Mouse (Mus musculus): Measurements from ENCODE around the gene Psg17. TPM values are rescaled to one million over a fixed set of nuclear protein-coding genes. Genes with fewer than 3 reads are reported as not detected.
"Not testable (repeated sequence)": the region's sequence is repeated elsewhere in the genome, so short reads cannot be mapped to it uniquely, and the experiment has no call there.

The Psg17 gene
- total RNA-seq (2021) = not detected

GRCm38 (mm10) chr7:18821507-18821906 lies at the start of gene Psg17:
TSS of gene Psg17 (minus strand) at chr7:18821607.
- no peak for DNase-seq
- intact Hi-C loops (cut with DNase I) = no loop called here

- intact Hi-C loops (cut with DNase I) = loop anchor here (5.0 kb wide), 2 partner anchors 659 to 1799 kb away; partner anchors contain the start of gene Psg16
Measured at GRCm38 (mm10) chr7:18871031-18871430, 49.6 kb upstream of the Psg17 start, which contains the start of gene Pglyrp1. TSS of gene Pglyrp1 (plus strand) at chr7:18871331.

GRCm38 (mm10) chr7:18868491-18868890 lies 47.1 kb upstream of the Psg17 start:
- no peak for DNase-seq
- intact Hi-C loops (cut with DNase I) = no loop called here

More at GRCm38 (mm10) chr7:18871031-18871430, 49.6 kb upstream of the Psg17 start, which contains the start of gene Pglyrp1:
- DNase-seq = not testable (repeated sequence)

GRCm38 (mm10) chr7:18862801-18863200 lies 41.4 kb upstream of the Psg17 start:
- intact Hi-C loops (cut with DNase I) = no loop called here

DNA sequence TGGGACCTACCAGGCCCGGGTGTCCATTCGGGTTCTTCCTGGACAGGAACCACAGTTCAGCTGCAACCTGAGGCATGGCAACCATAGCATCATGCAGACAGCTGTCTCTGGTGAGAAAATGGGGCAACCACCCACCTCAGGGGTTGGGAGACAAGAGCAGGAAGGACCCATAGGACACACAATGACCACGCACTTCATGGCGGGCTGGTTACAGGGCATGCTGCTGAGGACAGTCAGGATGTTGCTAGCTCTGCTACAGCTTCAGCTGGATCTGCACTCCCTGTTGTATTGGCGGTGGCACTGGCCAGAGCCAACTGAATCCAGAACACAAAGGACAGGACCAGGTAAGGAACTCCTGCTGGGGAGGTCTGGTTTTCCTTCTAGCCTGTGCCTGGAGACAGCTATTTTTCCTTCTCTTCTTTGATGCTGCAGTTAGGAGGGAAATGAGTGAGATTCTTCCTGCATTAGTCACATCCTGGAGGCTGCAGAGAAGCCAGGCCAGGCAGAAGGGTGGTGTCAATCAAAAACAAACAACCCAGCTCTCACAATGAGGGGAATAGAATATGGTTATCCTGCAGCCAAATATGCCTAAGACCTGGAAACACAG lies 37.0 kb upstream of the Psg17 start:
- intact Hi-C loops (cut with DNase I) = no loop called here
- peak; percentile 49 to 57 for DNase-seq

More at GRCm38 (mm10) chr7:18862801-18863200, 41.4 kb upstream of the Psg17 start:
- no peak for DNase-seq

DNA sequence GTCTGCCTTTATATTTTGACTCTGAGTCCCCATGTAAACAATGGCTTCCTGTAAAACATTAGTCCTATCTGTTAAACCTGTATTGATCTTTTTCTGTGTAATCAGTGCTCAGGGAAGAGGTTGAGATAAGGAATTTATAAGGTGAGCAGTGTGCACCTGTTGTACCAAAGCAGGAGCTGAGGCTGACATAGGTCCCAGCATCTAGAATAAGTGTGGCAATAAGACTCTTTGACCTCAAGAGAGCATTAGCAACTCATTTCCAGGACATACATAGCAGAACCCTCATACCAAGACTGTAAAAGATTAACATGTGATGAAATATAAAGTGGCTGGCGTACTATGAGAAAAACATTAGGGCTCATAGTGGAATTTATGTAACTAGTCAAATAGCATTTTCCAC lies 27.0 kb upstream of the Psg17 start:
- intact Hi-C loops (cut with DNase I) = no loop called here
- DNase-seq = no peak

- intact Hi-C loops (cut with DNase I) = no loop called here
- no peak for DNase-seq
Measured at GRCm38 (mm10) chr7:18844811-18845210, 23.4 kb upstream of the Psg17 start.

DNA sequence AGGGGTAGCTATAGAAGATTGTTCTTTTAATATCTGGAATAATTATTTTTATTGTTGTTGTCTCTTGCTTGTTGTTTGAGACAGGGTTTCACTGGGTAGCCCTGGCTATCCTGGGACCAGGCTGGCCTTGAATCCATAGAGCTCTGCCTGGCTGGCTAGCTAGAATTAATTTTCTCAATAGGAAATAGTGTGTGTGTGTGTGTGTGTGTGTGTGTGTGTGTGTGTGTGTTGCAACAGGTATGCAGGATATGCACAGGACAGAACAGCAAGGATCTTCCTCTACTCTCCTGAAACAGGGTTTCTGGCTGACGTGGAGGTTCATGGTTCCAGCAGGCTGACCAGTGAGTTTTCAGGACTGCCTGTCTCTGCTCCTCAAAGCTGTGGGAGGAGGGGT lies 19.8 kb upstream of the Psg17 start:
- intact Hi-C loops (cut with DNase I) = no loop called here
- no peak for DNase-seq

DNA sequence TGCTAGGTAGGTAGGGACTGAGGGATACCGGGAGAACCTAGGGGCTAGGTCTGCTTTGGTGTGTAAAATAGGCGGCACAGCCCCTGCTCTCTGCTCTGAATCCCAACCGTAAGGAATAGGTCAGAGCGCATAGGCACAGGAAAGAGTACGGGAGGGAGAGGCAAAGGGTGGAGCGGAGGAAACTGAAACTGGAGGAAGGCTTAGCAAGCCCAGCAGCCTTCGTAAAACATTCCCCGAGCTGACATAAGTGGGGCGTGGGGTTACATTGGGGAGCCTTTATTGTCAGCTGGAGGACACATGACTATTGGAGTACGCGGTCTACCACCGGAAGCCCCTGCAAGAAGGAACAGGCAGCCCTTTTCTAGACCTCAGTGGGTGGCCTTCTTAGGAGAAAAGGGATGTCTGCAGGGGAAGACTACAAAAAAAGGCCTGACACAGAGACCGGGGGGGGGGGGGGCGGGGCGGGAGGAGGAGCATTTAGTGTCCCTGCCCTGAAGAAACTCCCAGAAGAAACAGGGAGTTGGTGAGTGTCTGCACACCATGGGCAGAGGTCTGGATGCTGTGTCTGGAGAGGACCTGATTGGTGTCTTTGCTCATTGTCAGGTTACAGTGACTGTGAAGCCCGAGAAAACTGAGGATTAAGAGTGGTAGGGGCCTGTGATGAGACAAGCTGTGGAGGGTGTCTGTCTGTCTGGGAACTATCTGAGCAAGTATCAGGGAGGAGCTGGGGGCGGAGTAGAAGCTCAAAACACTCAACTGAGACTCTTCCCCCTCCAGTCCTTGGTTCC lies 19.2 kb upstream of the Psg17 start:
- intact Hi-C loops (cut with DNase I) = no loop called here
- peak; percentile 66 to 75 for DNase-seq

DNA sequence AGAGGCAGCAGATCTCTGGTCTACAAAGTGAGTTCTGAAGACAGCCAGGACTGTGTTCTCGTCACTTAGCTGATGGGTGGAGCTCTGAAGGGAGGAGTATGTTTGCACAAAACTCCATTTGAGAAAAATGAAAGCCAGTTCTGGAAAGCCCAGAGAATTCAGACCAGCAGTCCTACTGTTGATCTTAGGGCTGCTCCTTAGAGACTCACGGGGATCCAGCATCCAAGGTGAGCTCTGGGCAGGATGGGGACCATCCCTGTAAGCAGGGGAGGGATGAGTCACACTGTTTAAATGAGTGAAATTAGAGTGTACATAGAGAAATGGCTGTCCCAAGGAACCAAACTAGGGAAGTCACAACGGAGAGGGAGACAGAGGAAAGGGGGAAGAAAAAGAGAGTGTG lies 18.5 kb upstream of the Psg17 start, which contains the start of gene Mill2:
Mill2 (plus strand) TSS at position 102 of the 400 bp plus-strand sequence.
- intact Hi-C loops (cut with DNase I) = no loop called here
- peak; percentile 44 to 62 for DNase-seq

DNA sequence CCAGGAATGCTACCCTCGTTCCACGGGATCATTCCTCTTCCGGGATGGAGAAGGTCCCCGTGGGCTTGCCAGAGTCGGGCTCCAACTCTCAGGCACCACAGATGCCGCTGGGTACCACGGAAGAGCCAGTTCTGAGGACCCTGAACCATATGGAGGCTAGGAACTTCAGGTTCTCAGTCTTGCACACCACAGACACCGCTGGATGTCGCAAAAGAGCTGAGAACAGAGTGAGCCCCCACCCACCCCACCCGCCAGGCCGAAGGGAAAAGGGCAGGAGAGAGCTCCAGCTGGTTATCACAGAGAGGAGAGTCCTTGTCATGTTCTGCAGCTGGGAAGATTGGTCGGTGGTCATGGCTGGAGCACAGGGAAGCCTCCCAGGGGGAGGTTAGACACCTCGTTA lies 10.9 kb upstream of the Psg17 start:
- intact Hi-C loops (cut with DNase I) = loop anchor here (1.0 kb wide), 1 partner anchor 41 kb away; no protein-coding TSS in a partner anchor
- peak; percentile 24 to 38 for DNase-seq

DNA sequence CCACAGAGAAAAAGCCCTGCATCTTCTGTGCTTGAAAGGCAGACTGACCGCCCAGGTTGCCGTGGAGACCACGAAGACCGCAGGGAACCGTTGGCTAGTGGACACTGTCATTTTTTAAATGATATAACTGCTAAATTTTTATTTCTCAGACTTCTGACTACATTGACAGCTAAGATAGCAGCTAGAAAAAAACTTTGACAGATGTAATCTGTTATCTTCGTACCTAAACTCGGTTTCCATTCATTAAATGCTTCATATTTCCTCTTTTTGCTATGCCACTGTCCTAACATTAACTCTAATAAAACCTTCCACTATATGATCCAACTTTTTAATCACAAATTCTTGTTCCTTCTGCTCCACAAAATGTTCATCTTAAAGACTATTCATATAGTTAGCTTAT lies 8.1 kb upstream of the Psg17 start:
- intact Hi-C loops (cut with DNase I) = no loop called here
- DNase-seq = no peak

DNA sequence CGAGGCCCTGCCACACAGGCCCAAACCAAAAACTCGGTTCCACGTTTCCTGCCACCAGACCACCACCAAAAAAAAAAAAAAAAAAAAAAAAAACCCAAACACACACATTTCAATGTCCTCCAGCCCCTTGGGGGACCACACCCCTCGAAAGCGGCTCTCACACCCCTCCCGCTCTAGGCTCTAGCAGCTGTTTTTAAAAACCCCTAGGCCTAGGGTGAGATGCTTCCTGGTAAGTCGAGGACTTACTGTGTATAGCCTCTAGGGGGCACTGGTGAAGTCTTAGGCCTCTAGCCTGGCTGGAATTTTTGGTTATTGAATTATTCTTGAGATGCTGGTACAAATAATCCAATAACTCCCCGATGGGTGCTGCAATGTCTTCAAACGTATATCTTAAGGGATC lies 7.2 kb upstream of the Psg17 start:
- intact Hi-C loops (cut with DNase I) = loop anchor here (1.0 kb wide), 1 partner anchor 45 kb away; no protein-coding TSS in a partner anchor
- DNase-seq = peak in 1 of 2 experiments; percentile 16

GRCm38 (mm10) chr7:18827792-18828546 lies 6.6 kb upstream of the Psg17 start:
- intact Hi-C loops (cut with DNase I) = loop anchor here (1.0 kb wide), 1 partner anchor 45 kb away; no protein-coding TSS in a partner anchor
- no peak for DNase-seq

DNA sequence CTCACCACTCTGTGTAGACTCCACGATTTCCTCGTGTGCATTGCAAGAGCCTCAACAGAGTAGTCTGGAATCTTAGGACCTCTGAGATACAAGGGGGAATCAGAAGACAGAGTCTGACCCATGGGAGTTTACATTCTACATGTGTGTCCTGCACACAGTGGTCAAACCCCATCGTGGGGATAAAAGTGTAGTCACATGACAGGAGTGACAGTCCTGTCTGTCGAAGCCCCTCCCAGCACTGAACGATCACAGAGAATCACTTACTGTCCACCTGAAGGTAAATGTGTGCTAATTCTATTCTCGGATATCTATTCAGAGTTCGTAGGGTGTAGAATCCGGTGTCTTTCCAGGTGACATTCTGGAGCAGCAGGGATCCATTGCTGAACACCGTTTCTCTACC lies 3.1 kb downstream of the Psg17 start:
- intact Hi-C loops (cut with DNase I) = no loop called here
- DNase-seq = no peak

DNA sequence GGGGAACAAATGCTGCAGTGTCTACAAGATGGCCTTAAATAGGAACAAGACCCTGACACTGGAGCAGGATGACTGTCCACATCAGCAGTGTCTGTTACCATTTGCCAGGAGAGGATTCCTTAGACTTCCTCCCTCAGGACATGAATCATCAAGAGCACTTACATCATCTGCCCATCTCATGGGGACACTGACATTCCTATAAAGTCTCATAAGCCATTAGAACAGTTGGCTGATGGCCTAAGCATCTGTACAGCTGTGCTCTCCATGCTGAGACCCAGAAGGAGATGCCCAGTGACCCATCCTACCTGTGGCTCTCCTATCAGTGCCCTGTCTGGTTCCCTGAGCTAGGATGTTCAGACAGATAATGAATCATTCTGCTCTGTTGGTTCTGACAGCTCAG lies 17.9 kb downstream of the Psg17 start:
- DNase-seq = no peak
- intact Hi-C loops (cut with DNase I) = no loop called here

DNA sequence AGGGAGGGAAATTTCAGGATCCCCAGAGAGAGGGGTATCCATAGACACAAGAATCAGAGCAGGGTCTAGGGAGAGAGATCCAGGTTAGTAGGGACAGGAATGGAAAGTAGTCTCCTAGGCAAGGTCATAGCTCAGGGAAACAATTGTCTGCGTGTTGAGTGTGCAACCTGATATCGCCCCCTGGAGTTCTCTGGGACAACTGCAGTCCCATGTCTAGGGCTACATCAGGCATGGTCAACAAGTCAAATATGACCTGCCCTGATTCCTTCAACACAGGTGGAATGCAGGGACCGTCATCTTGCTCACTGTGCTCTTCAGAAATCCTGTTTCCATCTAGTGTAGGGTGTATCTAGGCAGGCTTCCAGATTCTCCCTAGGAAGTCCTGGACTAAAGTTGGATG lies 22.3 kb downstream of the Psg17 start:
- intact Hi-C loops (cut with DNase I) = no loop called here
- no peak for DNase-seq

GRCm38 (mm10) chr7:18798420-18798819 lies 23.0 kb downstream of the Psg17 start, which contains the start of gene Psg19:
TSS of gene Psg19 (minus strand) at chr7:18798520.
- intact Hi-C loops (cut with DNase I) = no loop called here
- no peak for DNase-seq

- DNase-seq; intact Hi-C loops (cut with DNase I): not testable (repeated sequence)
Measured at GRCm38 (mm10) chr7:18790671-18791070, 30.7 kb downstream of the Psg17 start.

DNA sequence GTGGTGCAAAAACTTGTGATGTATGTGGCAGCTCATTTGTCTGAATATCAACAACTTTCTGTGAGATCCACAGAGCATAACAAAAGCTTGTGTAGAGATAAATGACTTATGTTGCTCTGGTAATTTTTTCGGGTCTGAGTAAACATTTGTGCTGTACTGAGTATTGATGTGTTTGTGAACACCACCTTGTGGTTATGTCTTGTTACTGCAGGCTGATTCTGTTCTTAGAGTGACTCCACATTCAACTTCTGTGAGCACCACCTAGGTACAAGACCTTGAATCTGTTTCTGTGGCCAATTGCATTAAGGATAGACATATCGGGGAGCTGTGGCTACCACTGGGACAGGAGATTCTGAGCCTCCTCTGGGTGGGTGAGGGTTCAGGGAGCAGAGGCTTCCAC lies 40.1 kb downstream of the Psg17 start:
- intact Hi-C loops (cut with DNase I) = loop anchor here (2.0 kb wide), 1 partner anchor 30 kb away; no protein-coding TSS in a partner anchor

GRCm38 (mm10) chr7:18779337-18779781 lies 42.0 kb downstream of the Psg17 start:
- intact Hi-C loops (cut with DNase I) = no loop called here
- DNase-seq = peak; percentile 29 to 31

More for the DNA sequence above, 40.1 kb downstream of the Psg17 start:
- DNase-seq = peak; percentile 9 to 11
